Mouse (Mus musculus) forebrain, embryonic 14.5 days (tissue): Measurements from ENCODE around the gene Tshz2. TPM values are rescaled to one million over a fixed set of nuclear protein-coding genes. Genes with fewer than 3 reads are reported as not detected.

Experiments
- ATAC-seq: fragments of 200-750 bp; cut with Nextera tagmentation; 2 replicates; pipeline ENCODE4 v1.8.0; 2017; ENCODE audit warnings: mild to moderate bottlenecking, moderate library complexity
- DNase-seq: peaks from one replicate; pipeline ENCODE4 v3.0.0-alpha.2; 2015; ENCODE audit warnings: low spot score
- H3K27ac ChIP-seq: fragments of 300-500 bp; sonication (generic); 2 replicates; pipeline ENCODE4 v1.5.1; 2014; ENCODE audit warnings: low read depth, mild to moderate bottlenecking, control low read depth, low read length, moderate library complexity
- H3K27me3 ChIP-seq: fragments of 300-500 bp; sonication (generic); replicated peaks from 2 replicates; pipeline ENCODE4 v1.6.1; 2014; ENCODE audit warnings: low read length, control low read depth, mixed read lengths; ENCODE audit not compliant: control insufficient read depth, insufficient read depth
- H3K36me3 ChIP-seq: fragments of 300-500 bp; sonication (generic); 2 replicates; pipeline ENCODE4 v1.6.1; 2014; ENCODE audit warnings: low read length, control low read depth; ENCODE audit not compliant: control insufficient read depth, insufficient read depth
- H3K4me1 ChIP-seq: fragments of 300-500 bp; sonication (generic); 2 replicates; pipeline ENCODE4 v1.6.1; 2014; ENCODE audit warnings: antibody characterized with exemption, low read length, control low read depth; ENCODE audit not compliant: control insufficient read depth, insufficient read depth
- H3K4me2 ChIP-seq: fragments of 300-500 bp; sonication (generic); 2 replicates; pipeline ENCODE4 v1.6.1; 2014; ENCODE audit warnings: mild to moderate bottlenecking, control low read depth, low read length
- H3K4me3 ChIP-seq: fragments of 300-500 bp; sonication (generic); 2 replicates; pipeline ENCODE4 v1.5.1; 2014; ENCODE audit warnings: low read depth, low read length, control low read depth
- H3K9ac ChIP-seq: fragments of 300-500 bp; sonication (generic); 2 replicates; pipeline ENCODE4 v1.6.1; 2014; ENCODE audit warnings: mild to moderate bottlenecking, low read length, control low read depth, moderate library complexity
- H3K9me3 ChIP-seq: fragments of 300-500 bp; sonication (generic); replicated peaks from 2 replicates; pipeline ENCODE4 v1.6.1; 2016; ENCODE audit warnings: low read length, control low read depth, mixed read lengths; ENCODE audit not compliant: control insufficient read depth
- WGBS: fragments of 180-500 bp; shearing (Covaris S2); extraction: QIAGEN DNeasy Blood & Tissue Kit; methylation state at CpG from one replicate; pipeline ENCODE4 v1.1.7; 2014; 5-methylcytosine and 5-hydroxymethylcytosine counted together
- polyA plus RNA-seq: library from polyadenylated mRNA; unstranded; fragments of >200 nt; fragmentation: Nextera tagmentation; extraction: Ambion mirVana; gene quantifications from 2 replicates; pipeline ENCODE4 v1.2.1, GENCODE M21; 2014

Gene Tshz2
- polyA plus RNA-seq, 1 experiment from 2014 or later: 3.4 TPM

DNA sequence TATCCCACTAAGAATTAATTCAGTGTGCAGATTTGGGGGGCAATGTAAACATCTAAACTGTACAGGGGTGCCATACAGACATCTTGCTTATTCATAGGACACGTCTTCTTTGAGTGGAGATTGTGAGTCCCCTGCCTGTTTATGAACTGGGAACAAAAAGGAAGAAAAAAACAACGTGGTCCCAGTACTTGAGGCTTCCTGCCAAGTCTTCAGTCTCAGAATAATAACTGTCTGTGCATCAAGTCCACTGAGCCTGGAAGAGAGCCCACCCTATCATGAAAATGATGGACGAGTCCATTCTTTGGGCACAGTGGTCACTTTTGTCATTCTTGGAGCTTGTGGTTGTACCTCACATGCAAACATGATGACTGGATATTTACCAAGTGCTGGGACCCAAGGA lies 39.1 kb upstream of the Tshz2 start:
- H3K9ac ChIP-seq: no peak overlapping the region
- H3K4me2 ChIP-seq: no peak overlapping the region
- 36% methylated on average over 3 of the region's 3 CpGs for WGBS
- ATAC-seq (no peak), DNase-seq (peak; percentile 58)
- H3K27me3 ChIP-seq: no peaks in the 10 kb centered on the region
- no peak overlapping the region for H3K27ac ChIP-seq
- peaks cover 5% of the 10 kb centered on the region; the same call in 1 of the 2 replicates for H3K4me1 ChIP-seq
- no peak overlapping the region for H3K4me3 ChIP-seq
- no peaks in the 10 kb centered on the region for H3K36me3 ChIP-seq
- H3K9me3 ChIP-seq: no peaks in the 10 kb centered on the region

DNA sequence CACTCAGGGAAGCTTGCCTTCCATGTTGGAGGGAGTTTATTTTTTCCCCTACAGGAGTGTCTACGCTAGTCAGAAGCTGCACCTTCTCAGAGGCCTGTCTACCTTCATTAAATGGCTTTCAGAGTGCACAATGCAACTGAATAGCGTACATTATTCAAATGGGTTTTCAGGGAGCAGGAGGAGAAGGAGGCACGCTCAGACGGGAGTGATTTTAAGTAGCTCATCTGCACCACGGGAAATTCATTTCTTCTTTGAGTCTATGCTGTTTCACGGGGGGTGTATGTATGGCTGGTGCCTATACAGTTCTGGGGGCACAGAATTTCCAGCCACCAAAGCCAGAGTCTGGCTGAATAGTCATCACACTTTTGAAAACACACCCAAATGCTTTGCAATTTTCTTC lies 35.5 kb upstream of the Tshz2 start:
- no peak overlapping the region for H3K9ac ChIP-seq
- no peaks in the 10 kb centered on the region for H3K27me3 ChIP-seq
- DNase-seq (peak; percentile 45), ATAC-seq (no peak)
- no peaks in the 10 kb centered on the region for H3K36me3 ChIP-seq
- no peak overlapping the region for H3K4me3 ChIP-seq
- H3K27ac ChIP-seq: no peak overlapping the region
- peaks cover 8% of the 10 kb centered on the region; the same call in 1 of the 2 replicates for H3K4me1 ChIP-seq
- 23% methylated on average over 6 of the region's 6 CpGs for WGBS
- H3K4me2 ChIP-seq: no peak overlapping the region
- H3K9me3 ChIP-seq: no peaks in the 10 kb centered on the region

DNA sequence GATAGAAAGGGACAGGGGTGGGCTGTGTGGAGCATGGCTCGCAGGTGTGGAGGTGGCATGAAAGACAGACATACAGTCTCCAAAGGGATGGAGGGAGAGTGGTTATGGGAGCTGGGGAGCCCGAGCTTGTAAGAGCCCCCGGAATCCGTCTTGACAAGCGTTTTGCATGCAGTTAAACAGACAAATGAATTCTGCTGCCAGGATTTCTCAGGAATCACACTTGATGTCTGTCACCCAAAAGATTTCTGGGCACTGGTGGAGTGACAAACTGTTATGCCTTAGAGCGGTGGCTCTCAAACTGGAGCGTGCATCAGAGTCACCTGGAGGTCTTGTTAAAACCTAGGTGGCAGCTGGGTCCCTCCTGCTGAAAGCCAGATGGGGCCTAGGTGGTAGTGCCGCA lies 34.8 kb upstream of the Tshz2 start:
- peak overlapping the region; percentile 17 for H3K27ac ChIP-seq
- 68% methylated on average over 8 of the region's 8 CpGs for WGBS
- no peak overlapping the region for H3K4me2 ChIP-seq
- H3K9me3 ChIP-seq: no peaks in the 10 kb centered on the region
- H3K9ac ChIP-seq: no peak overlapping the region
- H3K36me3 ChIP-seq: no peaks in the 10 kb centered on the region
- no peaks in the 10 kb centered on the region for H3K27me3 ChIP-seq
- ATAC-seq (no peak), DNase-seq (peak; percentile 54)
- H3K4me1 ChIP-seq: peaks cover 8% of the 10 kb centered on the region; the same call in 1 of the 2 replicates
- no peak overlapping the region for H3K4me3 ChIP-seq

DNA sequence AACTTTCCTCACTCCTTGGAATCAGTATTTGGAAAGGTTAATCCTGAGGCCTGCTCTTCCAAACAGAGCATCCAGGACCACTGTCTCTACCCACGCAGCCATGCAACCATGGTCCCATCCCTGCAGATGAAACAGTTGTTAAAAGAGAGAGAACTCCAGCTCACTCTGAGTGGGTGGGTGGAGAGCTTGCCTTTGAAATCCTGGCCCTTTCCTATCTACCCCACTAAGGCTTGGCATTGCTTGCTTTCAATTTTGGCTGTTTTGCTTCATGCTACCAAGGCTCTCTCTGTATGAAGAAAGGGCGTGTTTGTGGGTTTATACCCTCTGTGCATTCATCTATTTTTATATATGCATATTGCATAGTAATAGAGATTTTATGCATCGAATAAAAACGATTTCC lies 33.2 kb upstream of the Tshz2 start:
- no peak overlapping the region for H3K9ac ChIP-seq
- ATAC-seq: no peak
- no peaks in the 10 kb centered on the region for H3K9me3 ChIP-seq
- 87% methylated on average over 4 of the region's 4 CpGs for WGBS
- DNase-seq: no peak
- peak overlapping the region; percentile 41; the same call in 1 of the 2 replicates for H3K27ac ChIP-seq
- no peak overlapping the region for H3K4me2 ChIP-seq
- H3K4me1 ChIP-seq: peaks cover 8% of the 10 kb centered on the region; the same call in 1 of the 2 replicates
- no peaks in the 10 kb centered on the region for H3K27me3 ChIP-seq
- no peaks in the 10 kb centered on the region for H3K36me3 ChIP-seq
- H3K4me3 ChIP-seq: no peak overlapping the region

DNA sequence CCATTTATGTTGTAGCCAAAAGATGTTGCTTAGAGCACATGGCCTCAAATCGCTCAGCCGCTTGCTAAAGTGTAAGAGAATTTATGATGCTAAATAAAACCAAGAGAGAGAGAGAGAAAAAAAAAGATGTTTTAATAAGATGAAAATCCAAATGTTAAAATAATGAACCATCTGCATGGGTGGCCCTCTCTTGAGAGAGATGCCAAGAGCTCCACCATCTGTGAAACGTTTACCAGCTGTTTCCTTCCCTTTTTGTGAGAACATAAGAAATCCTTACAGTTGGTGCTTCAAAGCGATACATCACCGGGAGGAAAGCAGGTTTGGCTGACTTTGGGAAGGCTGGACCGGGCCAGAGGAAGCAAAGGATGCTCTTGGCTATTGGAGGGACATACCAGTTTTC lies 32.6 kb upstream of the Tshz2 start:
- no peak overlapping the region for H3K4me2 ChIP-seq
- H3K4me1 ChIP-seq: peaks cover 8% of the 10 kb centered on the region; the same call in 1 of the 2 replicates
- peak; percentile 83 for DNase-seq
- H3K36me3 ChIP-seq: no peaks in the 10 kb centered on the region
- H3K27me3 ChIP-seq: no peaks in the 10 kb centered on the region
- H3K9me3 ChIP-seq: no peaks in the 10 kb centered on the region
- no peak overlapping the region for H3K4me3 ChIP-seq
- 61% methylated on average over 6 of the region's 6 CpGs for whole genome bisulfite sequencing
- peak overlapping the region; percentile 41; the same call in 1 of the 2 replicates for H3K27ac ChIP-seq
- no peak overlapping the region for H3K9ac ChIP-seq
- no peak for ATAC-seq

DNA sequence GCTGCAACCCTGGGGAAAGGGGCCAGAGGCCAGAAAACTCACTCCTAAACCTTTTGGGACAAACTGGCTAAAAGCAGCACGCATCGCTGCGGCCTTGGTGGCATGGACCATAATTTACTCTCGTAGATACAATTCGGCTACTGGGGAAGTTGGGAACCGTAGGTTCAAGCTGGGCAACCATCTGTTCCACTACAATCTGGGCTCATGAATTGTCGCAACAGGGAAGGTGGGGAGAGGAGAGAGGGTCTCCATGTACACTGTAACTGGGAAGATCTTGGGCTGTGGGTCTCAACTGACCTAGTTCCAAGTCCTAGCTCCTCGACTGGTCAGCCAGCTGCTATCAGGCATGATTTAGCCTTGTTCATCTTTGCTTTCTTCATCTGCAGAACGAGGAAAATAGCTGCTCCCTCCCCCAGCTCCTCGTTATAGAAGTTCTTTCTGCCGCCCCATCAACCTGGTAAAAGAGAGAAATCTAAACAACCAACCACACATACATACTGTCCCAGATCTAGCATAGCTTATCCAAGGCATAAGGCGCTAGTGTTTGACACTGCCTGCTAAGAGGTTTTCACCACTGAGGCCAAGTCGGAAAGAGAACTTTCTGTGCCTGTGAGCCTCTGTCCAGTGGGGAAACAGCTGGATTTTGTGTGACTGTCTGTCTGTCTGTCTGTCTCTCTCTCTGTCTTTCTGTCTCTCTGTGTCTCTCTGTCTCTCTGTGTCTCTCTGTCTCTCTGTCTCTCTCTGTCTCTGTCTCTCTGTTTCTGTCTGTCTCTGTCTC lies 25.7 kb upstream of the Tshz2 start:
- H3K9me3 ChIP-seq: no peaks in the 10 kb centered on the region
- H3K4me1 ChIP-seq: peaks cover 3% of the 10 kb centered on the region; the same call in 1 of the 2 replicates
- WGBS: 67% methylated on average over 13 of the region's 13 CpGs
- no peak overlapping the region for H3K9ac ChIP-seq
- no peaks in the 10 kb centered on the region for H3K36me3 ChIP-seq
- no peak overlapping the region for H3K27ac ChIP-seq
- DNase-seq: no peak
- no peaks in the 10 kb centered on the region for H3K27me3 ChIP-seq
- no peak overlapping the region for H3K4me2 ChIP-seq
- H3K4me3 ChIP-seq: no peak overlapping the region
- no peak for ATAC-seq

DNA sequence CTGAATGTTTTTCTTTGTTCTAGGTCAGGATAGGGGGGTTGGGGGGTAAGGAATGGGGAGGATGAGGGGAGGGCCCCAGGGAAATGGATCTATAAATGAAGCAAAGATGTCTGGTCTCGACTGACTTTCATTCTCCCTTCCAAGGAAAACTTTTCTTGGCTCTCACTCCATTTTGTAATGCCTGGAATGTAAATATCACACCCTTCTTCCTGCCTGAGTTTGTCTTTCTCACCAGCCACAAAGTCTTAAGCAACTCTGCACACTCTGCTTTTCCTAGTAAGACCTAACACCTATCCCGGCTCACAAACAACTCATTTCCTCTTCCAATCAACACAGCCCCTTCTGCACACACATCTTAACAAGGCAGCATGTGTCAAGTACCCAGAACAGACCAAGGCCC lies 25.0 kb upstream of the Tshz2 start:
- H3K9me3 ChIP-seq: no peaks in the 10 kb centered on the region
- H3K4me2 ChIP-seq: no peak overlapping the region
- ATAC-seq: no peak
- H3K36me3 ChIP-seq: no peaks in the 10 kb centered on the region
- H3K9ac ChIP-seq: no peak overlapping the region
- no peak overlapping the region for H3K27ac ChIP-seq
- peaks cover 3% of the 10 kb centered on the region; the same call in 1 of the 2 replicates for H3K4me1 ChIP-seq
- 0 out of 2 replicates have a peak, but pooled peaks cover 2% of the 10 kb centered on the region for H3K27me3 ChIP-seq
- 85% methylated on average over 2 of the region's 2 CpGs for WGBS
- no peak overlapping the region for H3K4me3 ChIP-seq
- DNase-seq: no peak

DNA sequence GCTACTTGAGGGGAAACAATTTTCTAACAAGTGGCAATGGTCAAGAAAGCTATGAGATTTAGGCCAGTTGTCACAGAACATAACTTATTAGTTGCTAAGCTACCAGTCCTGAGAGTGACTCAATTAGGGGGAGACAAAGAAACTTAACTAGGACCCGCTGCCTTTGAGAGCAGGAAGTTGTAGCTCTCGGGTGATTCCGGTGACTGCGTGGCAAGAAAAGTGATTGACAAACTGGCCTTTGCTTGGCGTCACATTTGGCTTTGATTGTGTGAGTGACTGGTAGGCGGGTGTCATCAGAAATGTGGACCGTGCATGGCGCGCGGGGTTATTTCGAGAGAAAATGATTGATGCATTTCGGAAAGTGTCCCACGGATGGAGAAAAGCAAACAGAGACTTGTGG lies 22.9 kb upstream of the Tshz2 start:
- Histone ChIP-seq H3K36me3 (no peaks in the 10 kb centered on the region), H3K4me2 (no peak overlapping the region), H3K4me1 (peaks cover 3% of the 10 kb centered on the region; the same call in 1 of the 2 replicates), H3K9me3 (no peaks in the 10 kb centered on the region), H3K27ac (no peak overlapping the region), H3K9ac (no peak overlapping the region), H3K27me3 (0 out of 2 replicates have a peak, but pooled peaks cover 2% of the 10 kb centered on the region), H3K4me3 (no peak overlapping the region)
- DNase-seq: no peak
- no peak for ATAC-seq
- WGBS: 49% methylated on average over 13 of the region's 13 CpGs

DNA sequence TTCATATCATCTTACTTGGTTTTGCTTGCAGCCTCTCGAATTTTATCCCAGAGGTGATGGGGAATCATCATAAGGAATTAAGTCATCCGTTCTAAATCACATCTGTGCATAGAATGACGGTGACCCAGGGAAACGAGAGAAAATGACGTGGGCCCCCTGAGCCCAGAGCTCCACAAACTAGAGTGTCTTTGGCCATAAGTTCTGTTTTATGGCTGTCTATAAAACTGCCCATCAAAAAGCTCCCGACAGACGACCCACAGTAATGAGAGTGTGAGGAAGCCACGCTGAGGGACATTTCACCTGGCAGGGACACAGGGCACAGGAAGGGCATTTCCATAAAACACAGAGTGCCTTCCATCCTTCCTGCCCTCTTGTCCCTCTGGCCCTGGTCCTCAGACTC lies 21.9 kb upstream of the Tshz2 start:
- WGBS: 84% methylated on average over 8 of the region's 8 CpGs
- Histone ChIP-seq H3K9ac (no peak overlapping the region), H3K4me2 (no peak overlapping the region), H3K27me3 (0 out of 2 replicates have a peak, but pooled peaks cover 2% of the 10 kb centered on the region), H3K9me3 (no peaks in the 10 kb centered on the region), H3K4me1 (peaks cover 3% of the 10 kb centered on the region; the same call in 1 of the 2 replicates), H3K27ac (no peak overlapping the region), H3K36me3 (no peaks in the 10 kb centered on the region), H3K4me3 (no peak overlapping the region)
- no peak for ATAC-seq
- no peak for DNase-seq
